Mouse (Mus musculus): Measurements from ENCODE around the gene Olfr1280.
"Not testable (repeated sequence)": the region's sequence is repeated elsewhere in the genome, so short reads cannot be mapped to it uniquely, and the experiment has no call there.

Gene Olfr1280

DNA sequence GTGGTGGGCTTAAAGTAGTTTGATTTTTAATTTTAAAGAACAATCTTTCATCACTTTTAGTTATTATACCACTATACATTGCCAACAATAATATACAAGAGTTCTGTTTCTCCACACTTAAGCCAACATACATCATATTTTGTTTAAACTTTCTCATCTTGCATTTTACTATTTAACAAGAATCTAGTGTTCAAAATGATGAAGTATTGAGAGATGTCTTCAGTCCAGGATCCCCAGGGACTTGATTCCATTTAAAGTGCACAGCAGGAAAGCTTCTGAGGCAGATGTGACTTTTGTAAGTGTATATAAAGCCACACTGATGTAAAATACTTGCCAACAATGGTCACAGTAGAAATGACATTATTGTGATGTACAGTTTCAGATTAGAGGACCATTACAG is at the start of gene Olfr1280:
Gene Olfr1280, plus strand, starts transcription at position 301 of the 400 bp plus-strand sequence.
- DNase-seq (ENCODE audit: low spot score) = no peak

DNA sequence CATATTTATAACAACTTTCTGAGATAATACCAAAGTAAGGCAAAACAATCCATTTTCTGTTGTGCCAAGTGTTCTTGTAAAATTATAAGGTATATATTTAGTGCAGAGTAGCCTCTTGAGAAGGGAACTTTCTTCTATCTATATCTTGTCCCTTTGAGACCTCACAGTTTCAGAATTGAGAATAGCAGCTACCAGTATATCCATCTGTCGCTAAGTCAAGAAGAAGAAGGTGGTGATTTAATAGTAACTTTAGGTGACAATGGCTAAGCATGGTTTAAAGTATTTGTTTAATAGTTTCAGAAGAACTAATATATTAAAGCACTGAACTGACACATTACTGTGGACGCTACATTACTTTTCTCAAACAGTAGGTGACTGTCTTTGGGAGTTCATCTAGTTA is 39.8 kb upstream of the Olfr1280 start, which contains the start of gene Olfr1277:
Gene Olfr1277, minus strand, starts transcription at position 101 of the 400 bp plus-strand sequence.
- DNase-seq (ENCODE audit: low spot score) = no peak

DNA sequence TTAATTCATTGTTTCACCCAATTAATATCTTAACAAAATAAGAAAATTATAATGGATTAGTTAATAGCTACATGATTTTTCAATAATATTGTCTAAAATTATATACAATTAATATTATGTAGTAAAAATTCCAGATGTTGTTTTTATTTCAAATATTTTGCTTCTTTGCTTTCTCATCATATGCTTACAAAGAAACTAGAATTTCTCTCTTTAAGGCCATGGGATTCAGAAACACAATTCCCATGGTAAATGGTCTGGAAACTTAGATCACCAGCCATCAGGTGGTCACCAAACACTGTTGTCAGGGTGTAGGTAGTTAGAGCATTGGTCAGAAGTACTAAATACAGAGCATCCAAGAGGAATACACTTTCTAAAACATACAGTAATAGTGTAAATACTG is 24.0 kb upstream of the Olfr1280 start, which contains the start of gene Olfr1278:
Gene Olfr1278, plus strand, starts transcription at position 301 of the 400 bp plus-strand sequence.
- DNase-seq (ENCODE audit: low spot score) = no peak

DNA sequence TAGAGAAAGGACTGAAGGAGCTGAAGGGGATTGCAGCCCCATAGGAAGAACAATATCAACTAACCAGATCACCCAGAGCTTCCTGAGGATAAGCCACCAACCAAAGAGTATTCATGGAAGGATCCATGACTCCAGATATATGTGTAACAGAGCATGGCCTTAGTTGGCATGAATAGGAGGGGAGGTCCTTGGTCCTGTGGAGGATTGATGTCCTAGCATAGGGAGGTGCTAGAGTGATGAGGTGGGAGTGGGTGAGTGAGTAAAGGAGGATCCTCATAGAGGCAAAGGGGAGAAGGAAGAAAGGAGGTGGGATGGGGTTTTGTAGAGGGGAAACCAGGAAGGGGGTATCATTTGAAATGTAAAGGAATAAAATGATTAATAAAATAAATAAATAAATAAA is 15.3 kb upstream of the Olfr1280 start:
- DNase-seq (ENCODE audit: low spot score) = no peak

DNA sequence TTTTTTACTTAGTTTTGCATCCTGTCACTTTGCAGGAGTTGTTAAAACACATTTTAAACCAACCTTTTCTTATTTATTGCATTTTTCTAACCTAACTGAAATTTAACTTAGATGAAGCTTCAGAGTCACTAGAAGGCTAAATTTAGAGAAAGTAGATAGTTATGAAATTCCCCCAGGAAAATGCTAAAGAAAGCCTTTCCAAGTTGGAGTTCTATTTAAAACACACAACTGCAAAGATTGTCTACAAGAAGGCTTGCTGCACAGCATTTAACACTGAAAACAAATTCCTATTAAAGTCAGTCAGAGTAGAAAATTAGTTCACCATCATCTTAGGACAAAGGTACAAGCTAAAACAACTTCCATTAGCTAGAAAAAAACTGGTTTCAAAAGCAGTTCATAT is 13.4 kb upstream of the Olfr1280 start, which contains the start of gene Olfr1279:
Gene Olfr1279, plus strand, starts transcription at position 262 of the 400 bp plus-strand sequence.
- DNase-seq (ENCODE audit: low spot score) = no peak

DNA sequence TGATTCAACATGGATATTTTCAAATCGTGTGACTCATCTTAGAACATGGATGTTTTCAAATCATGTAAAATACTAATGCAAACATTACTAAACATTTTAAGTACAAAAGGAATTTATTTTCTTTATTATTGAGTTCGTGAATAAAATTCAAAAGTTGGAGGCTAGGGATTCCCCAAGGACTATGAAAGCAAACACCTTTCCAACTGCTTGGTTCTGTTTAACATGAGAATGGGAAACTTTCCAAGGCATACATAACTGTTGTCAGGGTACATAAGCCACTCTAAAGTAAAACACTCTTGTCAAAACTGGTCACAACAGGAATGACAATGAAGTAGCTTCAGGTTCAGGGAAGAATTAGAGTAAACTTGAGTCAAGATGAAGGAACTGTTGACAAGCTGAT is 12.4 kb downstream of the Olfr1280 start, which contains the start of gene Olfr1281:
Gene Olfr1281, plus strand, starts transcription at position 301 of the 400 bp plus-strand sequence.
- DNase-seq (ENCODE audit: low spot score) = no peak

DNA sequence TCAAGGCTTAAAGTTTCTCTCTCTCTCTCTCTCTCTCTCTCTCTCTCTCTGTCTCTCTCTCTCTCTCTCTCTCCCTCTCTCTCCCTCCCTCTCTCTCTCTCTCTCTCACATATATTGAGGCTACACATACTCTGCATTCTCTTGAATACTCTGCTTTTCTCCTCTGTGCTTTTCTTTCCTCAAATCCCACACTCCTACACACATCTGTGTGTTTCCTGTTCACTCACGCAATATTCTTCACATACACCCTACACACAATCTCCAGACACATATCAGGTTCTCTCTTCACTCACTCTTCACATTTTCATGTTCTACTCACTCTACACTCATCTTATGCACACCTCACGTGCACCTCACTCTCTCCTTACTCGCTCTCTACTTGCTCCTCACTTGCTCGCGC is 19.9 kb downstream of the Olfr1280 start:
- DNase-seq (ENCODE audit: low spot score) = not testable (repeated sequence)

DNA sequence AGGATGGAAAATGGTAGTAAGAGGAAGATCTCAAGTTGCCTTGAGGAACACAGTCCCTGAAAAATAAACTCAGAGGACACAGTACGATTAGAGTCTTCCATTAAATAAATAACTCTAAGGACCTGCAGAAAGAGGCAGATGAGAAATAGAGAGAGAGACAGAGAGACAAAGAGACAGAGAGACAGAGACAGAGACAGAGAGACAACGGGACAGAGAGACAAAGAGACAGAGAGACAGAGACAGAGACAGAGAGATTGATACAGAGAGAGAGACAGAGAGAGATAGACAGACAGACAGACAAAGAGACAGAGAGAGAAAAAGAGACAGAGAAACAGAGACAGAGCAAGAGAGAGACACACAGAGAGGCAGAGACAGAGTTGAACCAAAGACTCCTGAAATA is 22.2 kb downstream of the Olfr1280 start, which contains the start of gene Olfr1282:
Gene Olfr1282, minus strand, starts transcription at position 101 of the 400 bp plus-strand sequence.
- DNase-seq (ENCODE audit: low spot score) = no peak

DNA sequence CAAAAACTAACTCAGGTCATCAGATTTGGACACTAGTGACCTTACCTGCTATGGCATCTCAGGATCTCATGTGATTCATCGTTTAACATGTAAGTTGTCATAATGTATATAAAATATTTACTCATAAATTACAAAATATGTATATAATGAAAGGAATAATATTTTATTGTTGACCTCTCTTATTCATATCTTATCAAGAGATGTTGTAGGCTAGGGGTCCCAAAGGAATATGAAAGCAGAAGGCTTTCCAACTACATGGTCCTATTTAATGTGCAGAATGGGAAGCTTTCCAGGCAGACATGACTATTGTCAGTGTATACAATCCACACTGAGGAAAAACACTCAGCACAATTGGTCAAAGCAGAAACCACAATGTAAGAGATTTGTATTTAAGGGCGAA is 52.7 kb downstream of the Olfr1280 start, which contains the start of gene Olfr1283:
Gene Olfr1283, plus strand, starts transcription at position 301 of the 400 bp plus-strand sequence.
- no peak for DNase-seq (ENCODE audit: low spot score)

DNA sequence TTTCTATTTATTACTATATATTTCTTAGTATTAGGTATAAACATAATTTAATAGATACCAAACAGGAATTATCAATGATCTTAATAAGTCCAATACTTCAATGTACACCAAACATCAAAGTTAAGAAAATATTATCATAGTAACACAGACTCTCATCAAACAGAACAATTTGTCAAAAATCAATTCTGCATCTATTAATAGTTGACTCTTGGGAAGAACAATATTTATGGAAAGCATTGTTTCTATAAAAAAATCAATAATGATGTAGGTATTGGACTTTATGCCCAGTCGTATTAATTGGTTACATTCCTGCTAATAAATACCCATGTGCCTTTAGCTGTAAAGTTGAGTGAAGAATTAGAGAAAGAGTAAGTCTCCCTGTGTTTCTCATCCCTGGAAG is 61.4 kb downstream of the Olfr1280 start, which contains the start of gene Olfr1284:
Gene Olfr1284, plus strand, starts transcription at position 301 of the 400 bp plus-strand sequence.
- no peak for DNase-seq (ENCODE audit: low spot score)

All from layer of hippocampus, adult 11-12 months (tissue).